Mouse (Mus musculus) erythroblast, embryonic 14.5 days (primary cell): ENCODE data around the gene Gapt.
"Not testable (repeated sequence)": the region's sequence is repeated elsewhere in the genome, so short reads cannot be mapped to it uniquely, and the experiment has no call there.

Experiments used
- GATA1 ChIP-seq: IDR thresholded peaks from 2 replicates; pipeline ENCODE4 v1.6.1; 2012; ENCODE audit warnings: low read length, inconsistent platforms, mixed read lengths
- TAL1 ChIP-seq: IDR thresholded peaks from 3 replicates; pipeline ENCODE4 v1.6.1; 2012; ENCODE audit warnings: low read length, inconsistent platforms, mixed read lengths

DNA sequence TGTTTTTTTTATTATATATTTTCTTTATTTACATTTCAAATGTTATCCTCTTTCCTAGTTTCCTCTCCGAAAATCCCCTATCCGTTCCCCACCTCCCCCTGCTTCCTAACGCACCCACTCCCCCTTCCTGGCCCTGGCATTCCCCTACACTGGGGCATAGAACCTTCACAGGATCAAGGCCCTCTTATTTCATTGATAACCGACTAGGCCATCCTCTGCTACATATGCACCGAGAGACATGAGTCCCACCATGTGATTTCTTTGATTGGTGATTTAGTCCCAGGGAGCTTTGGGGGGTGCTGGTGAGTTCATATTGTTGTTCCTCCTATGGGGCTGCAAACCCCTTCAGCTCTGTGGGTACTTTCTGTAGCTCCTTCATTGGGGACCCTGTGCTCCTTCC is 47.7 kb upstream of the Gapt start:
- not testable (repeated sequence) for TF ChIP-seq TAL1, GATA1
